Mouse (Mus musculus): Measurements from ENCODE around the gene Rev3l. TPM values are rescaled to one million over a fixed set of nuclear protein-coding genes. Genes with fewer than 3 reads are reported as not detected.

The Rev3l gene
- polyA plus RNA-seq, 1 experiment from 2014 or later = 10.0 TPM

DNA sequence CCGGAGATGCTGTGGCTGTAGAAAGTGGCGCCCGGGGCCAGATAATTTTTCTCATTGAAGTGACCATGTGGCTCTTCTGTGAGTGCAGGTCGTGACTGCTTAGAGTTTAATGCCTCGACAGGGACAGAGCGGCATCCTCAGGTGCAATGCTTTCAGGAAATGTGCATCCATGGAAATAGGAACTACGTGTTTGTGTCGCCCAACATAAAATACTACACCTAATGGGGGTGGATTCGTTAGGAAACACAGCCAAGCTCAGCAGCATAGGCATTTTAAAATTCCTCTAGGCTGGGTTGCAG, 1.1 kb downstream of the Rev3l start:
- Histone ChIP-seq H3K4me2 (replicated peaks; ENCODE audit: low read depth) (peak overlapping the region; percentile 64), H3K27ac (replicated peaks) (peak overlapping the region; percentile 99), H3K9ac (ENCODE audit: low read length) (peak overlapping the region; percentile 92), H3K4me3 (ENCODE audit: low read depth, low read length) (peak overlapping the region; percentile 90), H3K27me3 (ENCODE audit: control insufficient read depth, insufficient read depth, low read length) (no peaks in the 10 kb centered on the region), H3K4me1 (replicated peaks; ENCODE audit: control insufficient read depth, insufficient read depth) (no peaks in the 10 kb centered on the region), H3K9me3 (ENCODE audit: control insufficient read depth, low read length) (no peaks in the 10 kb centered on the region), H3K36me3 (ENCODE audit: control insufficient read depth, insufficient read depth, low read length) (no peaks in the 10 kb centered on the region)
- WGBS = 0% methylated on average over 9 of the region's 9 CpGs
- DNase-seq (ENCODE audit: low spot score) (no peak), ATAC-seq (ENCODE audit: low FRiP score, low TSS enrichment) (no peak)
- no peak for TF ChIP-seq EP300 (optimal IDR thresholded peaks at IDR 0.05)
- TF ChIP-seq CTCF (IDR thresholded peaks at IDR 0.05; ENCODE audit: low read depth) = no peak; the same call in 1 of the 2 replicates

DNA sequence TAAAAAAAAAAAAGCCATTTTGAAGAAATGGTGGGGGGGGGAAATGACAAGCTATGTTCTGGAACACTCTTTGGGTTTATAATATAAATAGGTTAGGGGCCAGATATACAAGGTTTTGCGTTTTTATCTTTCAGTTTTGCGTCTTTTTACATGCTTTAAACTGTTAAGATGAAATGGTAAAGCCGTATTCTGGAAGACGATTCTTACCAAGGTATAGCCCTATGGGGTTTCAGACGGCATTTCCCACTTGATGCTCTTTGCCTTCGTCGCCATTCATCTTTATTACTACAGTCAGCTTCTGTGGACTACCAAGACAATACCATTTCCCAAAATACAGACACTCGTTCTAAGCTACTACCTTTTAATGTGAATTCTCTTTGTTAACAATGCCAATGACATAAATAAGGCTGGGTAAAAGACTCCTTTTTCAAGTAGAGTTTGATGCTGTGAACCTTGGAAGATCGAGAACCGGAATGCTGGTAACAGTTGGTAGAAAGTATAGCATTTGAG, 1.6 kb downstream of the Rev3l start:
- H3K27me3 ChIP-seq (ENCODE audit: control insufficient read depth, insufficient read depth, low read length) = no peaks in the 10 kb centered on the region
- peak overlapping the region; percentile 90 for H3K4me3 ChIP-seq (ENCODE audit: low read depth, low read length)
- H3K9ac ChIP-seq (ENCODE audit: low read length) = peak overlapping the region; percentile 92
- H3K4me1 ChIP-seq (replicated peaks; ENCODE audit: control insufficient read depth, insufficient read depth) = no peaks in the 10 kb centered on the region
- ATAC-seq (ENCODE audit: low FRiP score, low TSS enrichment) = no peak
- H3K27ac ChIP-seq (replicated peaks) = no peak overlapping the region
- DNase-seq (ENCODE audit: low spot score) = no peak
- no peaks in the 10 kb centered on the region for H3K9me3 ChIP-seq (ENCODE audit: control insufficient read depth, low read length)
- 8% methylated on average over 10 of the region's 10 CpGs for WGBS
- TF ChIP-seq CTCF (IDR thresholded peaks at IDR 0.05; ENCODE audit: low read depth) (no peak), EP300 (optimal IDR thresholded peaks at IDR 0.05) (no peak)
- H3K36me3 ChIP-seq (ENCODE audit: control insufficient read depth, insufficient read depth, low read length) = no peaks in the 10 kb centered on the region
- peak overlapping the region; percentile 64 for H3K4me2 ChIP-seq (replicated peaks; ENCODE audit: low read depth)

DNA sequence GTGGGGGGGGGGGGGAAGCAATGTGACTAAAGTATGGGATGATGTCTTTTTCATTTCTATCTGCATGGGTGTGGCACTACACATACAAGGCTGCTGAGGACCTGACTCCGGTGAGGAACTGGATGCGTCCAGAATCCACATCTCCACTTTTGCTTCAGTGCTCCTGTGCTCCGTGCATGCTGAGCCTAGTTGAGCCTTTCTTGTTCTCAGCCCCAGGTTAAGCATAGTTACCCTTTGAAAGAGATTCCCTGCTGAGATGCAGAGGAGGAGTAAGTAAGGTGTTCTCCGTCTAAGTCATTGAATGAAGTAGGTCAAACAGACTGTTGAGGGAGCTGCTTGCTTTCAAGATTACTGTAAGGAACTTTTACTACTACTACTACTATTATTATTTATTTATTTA, 4.3 kb downstream of the Rev3l start:
- no peak for DNase-seq (ENCODE audit: low spot score)
- H3K4me1 ChIP-seq (replicated peaks; ENCODE audit: control insufficient read depth, insufficient read depth) = no peaks in the 10 kb centered on the region
- no peaks in the 10 kb centered on the region for H3K9me3 ChIP-seq (ENCODE audit: control insufficient read depth, low read length)
- no peaks in the 10 kb centered on the region for H3K36me3 ChIP-seq (ENCODE audit: control insufficient read depth, insufficient read depth, low read length)
- no peak overlapping the region for H3K4me3 ChIP-seq (ENCODE audit: low read depth, low read length)
- no peak overlapping the region for H3K27ac ChIP-seq (replicated peaks)
- 68% methylated on average over 4 of the region's 4 CpGs for WGBS
- TF ChIP-seq EP300 (optimal IDR thresholded peaks at IDR 0.05) (no peak), CTCF (IDR thresholded peaks at IDR 0.05; ENCODE audit: low read depth) (no peak)
- ATAC-seq (ENCODE audit: low FRiP score, low TSS enrichment) = no peak
- H3K27me3 ChIP-seq (ENCODE audit: control insufficient read depth, insufficient read depth, low read length) = no peaks in the 10 kb centered on the region
- H3K9ac ChIP-seq (ENCODE audit: low read length) = no peak overlapping the region
- H3K4me2 ChIP-seq (replicated peaks; ENCODE audit: low read depth) = no peak overlapping the region

- no peak for TF ChIP-seq CTCF (IDR thresholded peaks at IDR 0.05; ENCODE audit: low read depth)
- TF ChIP-seq EP300 (optimal IDR thresholded peaks at IDR 0.05) = no peak
- no peak for ATAC-seq (ENCODE audit: low FRiP score, low TSS enrichment)
- no peak overlapping the region for H3K4me3 ChIP-seq (ENCODE audit: low read depth, low read length)
- H3K27ac ChIP-seq (replicated peaks) = no peak overlapping the region
- H3K36me3 ChIP-seq (ENCODE audit: control insufficient read depth, insufficient read depth, low read length) = no peaks in the 10 kb centered on the region
- no peak overlapping the region for H3K9ac ChIP-seq (ENCODE audit: low read length)
- no peaks in the 10 kb centered on the region for H3K27me3 ChIP-seq (ENCODE audit: control insufficient read depth, insufficient read depth, low read length)
- no peaks in the 10 kb centered on the region for H3K4me1 ChIP-seq (replicated peaks; ENCODE audit: control insufficient read depth, insufficient read depth)
- no peak for DNase-seq (ENCODE audit: low spot score)
- 63% methylated on average over 4 of the region's 4 CpGs for WGBS
- H3K4me2 ChIP-seq (replicated peaks; ENCODE audit: low read depth) = no peak overlapping the region
- no peaks in the 10 kb centered on the region for H3K9me3 ChIP-seq (ENCODE audit: control insufficient read depth, low read length)
These were observed 10.1 kb downstream of the Rev3l start for GRCm38 (mm10) chr10:39742057-39742456.

DNA sequence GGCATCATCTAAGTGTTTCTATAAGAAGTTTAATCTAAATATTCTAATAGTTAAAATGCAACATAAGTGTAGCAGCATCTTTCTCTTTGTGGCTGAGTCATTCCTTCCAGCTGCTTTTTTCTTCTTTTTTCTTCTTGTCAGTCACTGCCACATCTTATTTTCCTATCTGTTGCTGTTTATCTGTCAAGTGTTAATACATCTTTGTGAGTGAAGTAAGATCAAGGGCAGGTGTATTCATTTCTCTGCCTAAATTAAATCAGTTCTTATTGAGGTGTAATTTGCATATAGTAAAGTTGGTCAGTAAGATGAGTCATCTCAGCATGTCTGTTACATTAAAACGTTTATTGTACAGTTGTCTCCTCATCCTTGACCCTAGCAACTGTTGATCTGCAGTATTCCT, 32.8 kb downstream of the Rev3l start:
- ATAC-seq (ENCODE audit: low FRiP score, low TSS enrichment) = no peak
- no peak overlapping the region for H3K27ac ChIP-seq (replicated peaks)
- TF ChIP-seq EP300 (optimal IDR thresholded peaks at IDR 0.05) = no peak
- no peak for TF ChIP-seq CTCF (IDR thresholded peaks at IDR 0.05; ENCODE audit: low read depth)
- H3K4me1 ChIP-seq (replicated peaks; ENCODE audit: control insufficient read depth, insufficient read depth) = no peaks in the 10 kb centered on the region
- H3K36me3 ChIP-seq (ENCODE audit: control insufficient read depth, insufficient read depth, low read length) = 0 out of 2 replicates have a peak, but pooled peaks cover 3% of the 10 kb centered on the region
- no peak overlapping the region for H3K4me3 ChIP-seq (ENCODE audit: low read depth, low read length)
- no peak overlapping the region for H3K4me2 ChIP-seq (replicated peaks; ENCODE audit: low read depth)
- WGBS = 79% methylated on average over 1 of the region's 1 CpGs
- no peaks in the 10 kb centered on the region for H3K27me3 ChIP-seq (ENCODE audit: control insufficient read depth, insufficient read depth, low read length)
- no peak overlapping the region for H3K9ac ChIP-seq (ENCODE audit: low read length)
- H3K9me3 ChIP-seq (ENCODE audit: control insufficient read depth, low read length) = no peaks in the 10 kb centered on the region
- no peak for DNase-seq (ENCODE audit: low spot score)

DNA sequence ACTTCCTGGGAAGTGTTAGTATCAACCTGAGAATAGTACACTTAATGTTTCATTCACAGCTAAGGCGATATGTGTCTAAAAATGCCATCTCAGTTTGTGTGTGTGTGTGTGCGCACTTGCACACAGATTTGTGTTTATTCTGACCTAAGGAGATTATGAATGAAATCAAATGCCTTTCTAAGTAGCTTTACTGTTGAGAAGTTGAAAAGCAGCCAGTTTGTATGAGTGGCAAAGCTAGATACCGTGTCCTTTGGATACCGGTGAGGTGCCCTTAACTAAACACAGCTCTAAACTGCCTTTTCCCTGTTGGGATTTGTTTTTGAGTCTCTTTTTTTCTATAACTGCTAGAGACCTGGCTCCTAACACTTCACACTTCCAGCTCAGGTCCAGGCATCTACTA, 34.8 kb downstream of the Rev3l start:
- no peaks in the 10 kb centered on the region for H3K36me3 ChIP-seq (ENCODE audit: control insufficient read depth, insufficient read depth, low read length)
- TF ChIP-seq CTCF (IDR thresholded peaks at IDR 0.05; ENCODE audit: low read depth) = no peak
- no peak for TF ChIP-seq EP300 (optimal IDR thresholded peaks at IDR 0.05)
- 32% methylated on average over 4 of the region's 4 CpGs for WGBS
- H3K4me2 ChIP-seq (replicated peaks; ENCODE audit: low read depth) = no peak overlapping the region
- no peaks in the 10 kb centered on the region for H3K27me3 ChIP-seq (ENCODE audit: control insufficient read depth, insufficient read depth, low read length)
- H3K9ac ChIP-seq (ENCODE audit: low read length) = no peak overlapping the region
- peak; percentile 56; the same call in 1 of the 2 replicates for ATAC-seq (ENCODE audit: low FRiP score, low TSS enrichment)
- H3K4me3 ChIP-seq (ENCODE audit: low read depth, low read length) = no peak overlapping the region
- DNase-seq (ENCODE audit: low spot score) = peak; percentile 24
- 0 out of 2 replicates have a peak overlapping the region, but pooled peaks have one; percentile 24 for H3K27ac ChIP-seq (replicated peaks)
- no peaks in the 10 kb centered on the region for H3K9me3 ChIP-seq (ENCODE audit: control insufficient read depth, low read length)
- H3K4me1 ChIP-seq (replicated peaks; ENCODE audit: control insufficient read depth, insufficient read depth) = no peaks in the 10 kb centered on the region
